Mouse (Mus musculus): ENCODE results near the gene Dda1.
A peak's percentile ranks its signal among the peaks of the same experiment; 100 is the strongest.

The Dda1 gene

GRCm38 (mm10) chr8:71497077-71497645, 28.2 kb downstream of the Dda1 start:
- no peak for DNase-seq

- DNase-seq, result no peak
Observed at GRCm38 (mm10) chr8:71497881-71498501, 29.0 kb downstream of the Dda1 start.

- DNase-seq, result no peak
Observed at GRCm38 (mm10) chr8:71498816-71499690, 30.1 kb downstream of the Dda1 start.

- no peak for DNase-seq
Observed at GRCm38 (mm10) chr8:71504349-71504748, 35.4 kb downstream of the Dda1 start.

GRCm38 (mm10) chr8:71505326-71505725, 36.3 kb downstream of the Dda1 start:
- no peak for DNase-seq

- no peak for DNase-seq
Observed at GRCm38 (mm10) chr8:71505979-71506378, 37.0 kb downstream of the Dda1 start.

GRCm38 (mm10) chr8:71507589-71508104, 38.6 kb downstream of the Dda1 start:
- peak; percentile 41 for DNase-seq

- DNase-seq, result no peak
Observed at GRCm38 (mm10) chr8:71509316-71509715, 40.3 kb downstream of the Dda1 start.

GRCm38 (mm10) chr8:71511644-71512043, 42.6 kb downstream of the Dda1 start, which contains the start of gene Plvap:
TSS of gene Plvap (minus strand) at chr8:71511752.
- DNase-seq, result no peak

GRCm38 (mm10) chr8:71513018-71513754, 44.2 kb downstream of the Dda1 start:
- DNase-seq, result no peak

GRCm38 (mm10) chr8:71515043-71515442, 46.0 kb downstream of the Dda1 start:
- DNase-seq, result no peak

- DNase-seq, result no peak
Observed at GRCm38 (mm10) chr8:71516786-71517185, 47.8 kb downstream of the Dda1 start.

- DNase-seq, result peak; percentile 54
Observed at GRCm38 (mm10) chr8:71519037-71519825, 50.2 kb downstream of the Dda1 start.

GRCm38 (mm10) chr8:71521634-71522033, 52.6 kb downstream of the Dda1 start:
- peak; percentile 97 for DNase-seq

GRCm38 (mm10) chr8:71525226-71526050, 56.4 kb downstream of the Dda1 start, which contains the start of gene Ccdc194:
TSS of gene Ccdc194 (minus strand) at chr8:71525711.
- no peak for DNase-seq

Data from thymus, postnatal 25 days (tissue).